Mouse (Mus musculus) left cerebral cortex, postnatal 36 days (tissue): Measurements from ENCODE around the gene Scrn1. TPM values are rescaled to one million over a fixed set of nuclear protein-coding genes. Genes with fewer than 3 reads are reported as not detected.

Experiments used
- DNase-seq, 2 experiments: peaks; one replicate each; pipeline ENCODE4 v3.0.0; 2021 to 2022; ENCODE audit warnings: low spot score in 2 of 2, mixed read lengths in 1 of 2
- intact Hi-C: fragments of 180-260 bp; cut with DNase I; formaldehyde crosslinking; loops from one replicate; pipeline ENCODE4 v1.15.1; 2025
- total RNA-seq, 2 experiments: library from RNA; stranded (reverse); gene quantifications; 2 replicates each; pipeline ENCODE4 v1.2.3; 2021

Gene Scrn1
- total RNA-seq, 2 experiments from 2014 or later: 145 to 155 TPM

DNA sequence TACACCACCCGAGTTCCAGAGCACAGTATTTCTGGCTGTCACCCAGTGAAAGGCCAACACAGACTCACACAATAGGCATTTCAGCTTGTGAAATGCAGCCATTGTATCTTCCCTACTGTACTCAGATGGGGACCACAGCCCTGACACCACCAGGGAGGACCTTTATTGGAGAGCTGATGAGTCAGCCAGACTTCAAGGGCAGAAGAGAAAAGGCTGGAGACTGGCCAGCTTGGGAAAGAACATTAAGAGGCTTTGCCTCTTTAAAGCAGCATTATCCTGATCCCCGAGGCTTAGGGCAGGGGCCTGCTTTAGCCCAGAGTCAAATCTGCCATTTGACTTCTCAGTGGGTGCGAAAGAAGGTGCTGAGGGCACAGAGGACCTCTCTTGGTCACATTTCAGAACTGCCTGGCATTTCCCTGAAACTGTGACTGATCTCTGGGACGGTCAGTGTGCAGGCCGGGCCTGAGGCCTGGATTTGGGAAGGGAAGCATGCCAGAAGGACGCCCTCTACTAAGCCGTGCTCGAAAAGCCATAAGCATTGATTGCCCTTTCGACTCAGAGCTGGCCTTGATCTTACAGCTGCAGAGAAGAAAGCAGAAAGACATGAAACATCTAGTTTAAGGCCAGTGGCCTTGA is 25.9 kb downstream of the Scrn1 start:
- intact Hi-C loops: no loop called here
- no peak for DNase-seq

DNA sequence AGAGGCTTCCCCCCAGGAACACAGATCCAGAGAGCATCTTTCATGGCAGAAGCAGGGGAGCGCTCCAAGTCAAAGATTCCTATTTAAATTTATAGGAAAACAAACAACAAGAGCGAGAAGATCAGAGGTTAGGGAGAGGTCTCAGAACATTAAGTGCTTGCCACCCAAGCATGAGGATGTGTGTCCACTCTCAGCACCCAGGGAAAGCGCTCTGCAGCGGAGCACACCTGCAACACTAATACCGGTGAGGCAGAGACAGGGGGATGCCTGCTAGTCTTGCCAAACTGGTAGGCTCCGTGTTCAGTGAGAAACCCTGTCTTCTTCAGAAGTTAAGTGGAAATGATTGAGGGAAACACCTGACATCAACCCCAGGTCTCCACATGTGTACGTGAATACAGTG is 26.9 kb downstream of the Scrn1 start:
- no peak for DNase-seq
- intact Hi-C loops: no loop called here

GRCm38 (mm10) chr6:54538773-54539173 is 27.5 kb downstream of the Scrn1 start:
- intact Hi-C loops: no loop called here
- peak; percentile 23 to 47 for DNase-seq

- DNase-seq: no peak
- intact Hi-C loops: no loop called here
These were observed 29.2 kb downstream of the Scrn1 start for GRCm38 (mm10) chr6:54537053-54537452.

DNA sequence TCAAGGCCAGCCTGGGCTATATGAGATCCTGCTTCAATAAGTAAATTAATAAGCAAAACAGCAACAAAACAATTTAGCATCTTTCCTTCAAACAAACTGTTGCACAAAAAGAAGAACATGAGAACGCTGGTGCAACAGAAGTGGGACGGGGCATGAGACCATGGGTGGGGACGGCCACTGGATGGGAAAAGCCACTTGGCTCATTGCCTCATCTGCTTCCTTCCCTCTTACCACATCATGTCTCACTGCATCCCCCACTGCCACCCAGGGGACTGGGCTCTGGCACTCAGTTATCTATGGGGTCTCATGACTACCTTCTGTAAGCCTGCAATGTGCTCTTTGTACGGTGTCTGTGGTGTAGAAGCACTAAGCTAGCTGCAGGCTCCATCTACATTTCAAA is 30.8 kb downstream of the Scrn1 start:
- DNase-seq: no peak
- intact Hi-C loops: no loop called here

DNA sequence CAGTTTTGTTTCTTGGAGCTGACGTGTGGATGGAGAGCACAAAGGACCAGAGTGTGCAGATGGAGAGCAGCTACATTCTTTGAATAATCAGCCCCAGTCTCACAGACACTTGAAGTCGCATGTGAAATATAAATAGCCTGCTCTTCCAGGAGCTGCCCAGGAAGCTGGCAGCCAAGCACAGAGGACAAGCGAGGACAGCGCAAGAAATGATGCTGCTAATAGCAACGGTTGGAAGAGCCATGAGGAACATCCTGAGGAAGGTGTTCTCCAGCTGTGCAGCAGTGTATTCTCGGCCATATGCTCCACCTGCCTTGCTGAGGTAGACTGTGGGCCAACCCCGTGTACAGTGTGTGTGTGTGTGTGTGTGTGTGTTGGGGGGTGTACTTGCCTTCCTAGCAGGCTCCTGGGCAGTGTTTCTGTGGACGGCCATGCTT is 35.2 kb downstream of the Scrn1 start:
- intact Hi-C loops: no loop called here
- DNase-seq: peak; percentile 48 to 51

DNA sequence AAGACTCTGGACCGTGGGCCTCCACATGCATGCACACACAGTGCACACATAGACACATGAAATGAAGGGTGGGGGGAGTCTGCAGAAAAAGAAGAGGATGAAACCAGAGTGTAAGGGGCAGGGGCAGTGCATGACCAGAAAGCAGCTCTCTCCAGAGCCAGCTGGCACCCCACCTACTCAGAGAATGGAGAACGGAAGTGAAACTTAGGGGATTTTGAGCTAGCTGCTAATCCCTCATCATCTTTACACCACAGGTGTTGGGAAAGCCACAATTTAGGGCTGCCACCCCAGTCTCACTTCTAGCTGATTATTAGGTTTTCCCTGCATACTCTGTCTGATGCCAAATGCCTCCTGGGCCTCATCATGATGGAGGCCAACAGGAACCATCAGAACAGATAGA is 36.1 kb downstream of the Scrn1 start:
- intact Hi-C loops: no loop called here
- DNase-seq: no peak

- intact Hi-C loops: no loop called here
- DNase-seq: no peak
These were observed 37.6 kb downstream of the Scrn1 start for GRCm38 (mm10) chr6:54528666-54529065.

GRCm38 (mm10) chr6:54518758-54519157 is 47.5 kb downstream of the Scrn1 start:
- intact Hi-C loops: no loop called here
- no peak for DNase-seq

DNA sequence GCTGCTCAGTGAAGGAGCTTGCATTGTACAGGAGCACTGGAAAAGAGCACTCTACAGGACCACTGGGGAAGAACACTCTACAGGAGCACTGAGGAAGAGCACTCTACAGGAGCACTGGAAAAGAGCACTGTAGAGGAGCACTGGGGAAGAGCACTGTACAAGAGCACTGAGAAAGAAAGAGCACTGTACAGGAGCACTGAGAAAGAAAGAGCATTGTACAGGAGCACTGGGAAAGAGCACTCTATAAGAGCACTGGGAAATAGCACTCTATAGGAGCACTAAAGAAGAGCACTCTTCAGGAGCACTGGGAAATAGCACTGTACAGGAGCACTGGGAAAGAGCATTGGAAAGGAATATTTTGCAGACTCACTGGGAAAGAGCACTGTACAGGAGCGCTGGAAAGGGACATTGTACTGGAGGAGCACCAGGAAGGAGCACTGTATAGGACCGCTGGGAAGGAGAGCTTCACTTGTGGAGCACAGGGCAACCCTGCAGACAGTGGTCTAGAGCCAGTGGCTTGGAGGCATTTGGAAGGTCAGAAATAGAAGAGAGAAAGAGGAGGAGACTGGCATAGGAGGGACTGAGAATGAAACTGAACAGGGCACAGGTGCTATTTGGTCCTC is 49.7 kb downstream of the Scrn1 start:
- intact Hi-C loops: no loop called here
- DNase-seq: no peak

- intact Hi-C loops: no loop called here
- no peak for DNase-seq
These were observed 54.0 kb downstream of the Scrn1 start for GRCm38 (mm10) chr6:54512256-54512655.

DNA sequence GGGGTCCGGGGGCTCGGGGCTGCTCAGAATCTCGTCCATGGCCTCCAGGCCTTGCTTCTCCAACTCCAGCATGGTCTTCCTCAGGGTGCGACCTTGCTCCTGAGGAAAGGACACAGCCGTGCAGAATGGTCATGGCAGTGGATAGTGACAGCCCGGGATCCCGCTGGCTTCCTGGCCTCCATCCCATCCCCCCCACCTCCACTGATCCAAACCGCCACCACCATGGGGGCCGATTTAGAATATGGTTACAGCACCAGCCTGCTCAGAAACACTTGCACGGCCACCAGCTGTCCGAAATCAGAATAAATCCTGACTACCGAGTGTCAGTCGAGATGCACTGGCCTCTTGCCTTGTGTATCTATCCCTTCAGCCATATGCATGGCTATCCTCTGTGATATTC is 57.0 kb downstream of the Scrn1 start:
- intact Hi-C loops: loop anchor here (2.0 to 5.0 kb wide), 2 partner anchors 24 to 77 kb away; no protein-coding TSS in a partner anchor
- no peak for DNase-seq

GRCm38 (mm10) chr6:54508256-54508793 is 58.0 kb downstream of the Scrn1 start:
- no peak for DNase-seq
- intact Hi-C loops: loop anchor here (2.0 to 5.0 kb wide), 2 partner anchors 24 to 76 kb away; no protein-coding TSS in a partner anchor

DNA sequence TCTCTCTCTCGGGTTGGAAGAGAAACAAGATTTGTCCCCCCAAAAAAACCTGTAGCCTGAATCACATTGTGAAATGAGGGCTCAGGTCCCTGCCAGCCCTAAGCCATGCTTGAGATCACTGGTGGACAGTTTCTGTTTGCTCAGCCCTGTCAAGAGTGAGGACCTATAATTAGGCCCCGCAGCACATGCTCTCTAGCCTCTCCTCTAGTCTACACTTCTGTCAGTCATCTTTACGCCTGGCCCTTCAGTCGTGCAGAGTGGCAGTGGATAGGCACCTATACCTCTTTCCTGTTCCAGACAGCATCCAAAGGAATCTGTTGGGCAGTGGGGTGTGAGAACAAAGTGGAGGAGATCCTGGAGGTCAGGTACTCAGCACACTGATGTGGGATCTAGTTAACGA is 58.5 kb downstream of the Scrn1 start:
- no peak for DNase-seq
- intact Hi-C loops: loop anchor here (1.0 to 5.0 kb wide), 3 partner anchors 25 to 117 kb away; no protein-coding TSS in a partner anchor

DNA sequence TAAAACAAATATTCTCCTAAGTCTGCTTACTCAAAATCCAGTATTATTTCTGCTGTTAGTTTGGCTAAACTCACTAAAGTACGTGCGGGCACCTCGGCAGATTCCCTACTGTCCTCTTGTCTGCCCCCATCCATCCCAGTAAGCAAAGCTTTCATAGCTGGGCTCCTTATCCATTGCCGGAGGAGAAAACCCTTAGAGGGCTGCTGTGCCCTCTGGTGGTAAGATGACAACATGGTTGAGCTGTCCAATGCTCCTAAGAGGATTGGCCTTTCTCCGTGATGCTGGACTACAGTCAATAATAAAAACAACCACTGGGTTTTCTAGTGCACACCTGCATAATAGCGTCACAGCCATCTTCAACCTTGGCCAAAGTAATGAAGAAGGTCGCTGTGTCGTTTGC is 59.3 kb downstream of the Scrn1 start:
- peak; percentile 25 to 45 for DNase-seq
- intact Hi-C loops: loop anchor here (1.0 to 5.0 kb wide), 2 partner anchors 75 to 116 kb away; no protein-coding TSS in a partner anchor

DNA sequence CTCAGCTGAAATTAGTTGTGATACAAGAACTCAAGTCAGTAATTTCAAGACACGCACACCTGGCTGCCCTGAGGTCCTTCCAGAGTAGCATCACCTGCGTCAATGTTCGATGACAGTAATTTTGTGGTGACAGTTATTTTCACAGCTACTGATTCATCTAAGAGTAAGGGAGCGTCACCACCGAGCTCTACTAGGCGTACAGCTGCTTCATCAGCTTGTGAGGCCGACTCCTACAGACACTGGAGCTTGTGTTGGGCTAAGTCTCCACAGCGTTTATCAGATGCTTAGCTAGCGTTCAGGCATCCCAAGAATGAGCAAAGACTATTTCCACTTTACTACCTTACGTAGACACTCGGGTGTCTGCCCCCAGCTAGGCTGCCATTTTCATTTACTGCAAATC is 60.0 kb downstream of the Scrn1 start:
- intact Hi-C loops: loop anchor here (5.0 kb wide), 1 partner anchor 74 kb away; no protein-coding TSS in a partner anchor
- DNase-seq: no peak

- no peak for DNase-seq
- intact Hi-C loops: no loop called here
These were observed 63.6 kb downstream of the Scrn1 start for GRCm38 (mm10) chr6:54502661-54503115.

- intact Hi-C loops: no loop called here
- DNase-seq: no peak
These were observed 70.1 kb downstream of the Scrn1 start for GRCm38 (mm10) chr6:54496214-54496613.

GRCm38 (mm10) chr6:54494612-54495398 is 71.5 kb downstream of the Scrn1 start:
- DNase-seq: no peak
- intact Hi-C loops: no loop called here

DNA sequence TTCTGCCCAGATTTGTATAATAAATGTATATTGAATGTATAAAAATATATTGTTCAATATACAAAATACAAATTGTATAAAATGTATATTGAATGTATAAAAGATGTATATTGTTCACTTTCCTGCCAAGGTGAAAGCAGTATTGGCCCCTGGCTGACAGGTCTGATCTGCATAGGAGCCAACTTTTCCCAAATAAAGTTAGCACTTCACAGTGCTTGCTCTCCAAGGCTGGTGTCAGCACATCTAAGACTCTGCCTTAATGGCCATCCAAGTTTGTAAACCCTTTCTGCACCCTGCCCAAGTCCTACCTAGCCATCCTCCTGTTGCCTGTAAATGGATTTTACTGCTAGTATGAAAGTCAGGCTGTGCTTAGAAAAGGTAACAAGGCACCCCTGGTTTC is 72.2 kb downstream of the Scrn1 start:
- DNase-seq: no peak
- intact Hi-C loops: no loop called here
